Mouse (Mus musculus) A20 (cell line): ENCODE measurements around the gene Mff.
A peak's percentile ranks its signal among the peaks of the same experiment; 100 is the strongest.

ENCODE experiments used
- DNase-seq: peaks from one replicate; pipeline ENCODE4 v3.0.0-alpha.2; 2011; ENCODE audit warnings: low read depth, low spot score

Mff gene

DNA sequence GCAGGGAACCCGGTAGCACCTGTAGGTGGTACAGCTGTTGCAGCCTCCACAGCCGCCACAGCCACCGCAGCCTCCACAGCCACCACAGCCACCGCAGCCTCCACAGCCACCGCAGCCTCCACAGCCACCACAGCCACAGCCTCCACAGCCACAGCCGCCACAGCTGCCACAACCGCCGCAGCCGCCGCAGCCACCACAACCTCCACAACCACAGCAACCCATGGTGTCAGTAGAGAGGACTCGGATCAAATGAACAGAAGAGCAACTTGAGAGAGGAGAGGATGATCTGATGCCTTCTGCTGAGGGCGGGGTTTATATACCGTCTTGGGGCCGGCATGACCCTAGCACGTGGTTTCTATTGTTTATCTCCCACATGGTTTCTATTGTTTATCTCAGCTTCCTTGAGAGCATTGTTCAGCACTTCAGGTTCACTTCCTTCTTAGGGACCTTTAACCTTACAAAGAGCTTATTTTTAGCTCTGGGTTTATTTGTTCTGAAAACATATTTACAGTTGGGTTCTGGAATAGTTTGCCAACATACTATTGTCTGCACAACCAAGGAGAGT is 46.4 kb downstream of the Mff start, which contains the start of gene Gm47791:
TSS of gene Gm47791 (minus strand) at position 222 of the 565 bp plus-strand sequence.
- DNase-seq = no peak

DNA sequence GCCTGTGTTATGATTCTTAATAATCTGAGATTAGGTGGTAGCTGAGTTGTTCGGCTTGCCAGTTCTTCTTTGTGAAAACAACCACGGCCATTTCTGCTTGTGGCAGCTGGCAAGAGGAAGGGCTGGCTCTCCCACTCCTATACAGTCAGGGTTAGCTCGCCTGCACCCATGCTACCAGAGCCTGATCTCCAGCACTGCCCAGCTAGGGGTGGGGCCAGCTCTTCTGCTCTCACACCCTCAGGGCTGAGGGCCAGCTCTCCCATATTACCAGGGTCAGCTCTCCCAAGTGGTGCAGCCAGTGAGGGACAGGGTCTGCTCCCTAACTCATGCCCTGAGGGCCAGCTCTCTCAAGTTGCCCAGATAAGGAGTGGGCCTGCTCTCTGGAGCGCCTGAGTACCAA is 47.7 kb downstream of the Mff start:
- DNase-seq = no peak

DNA sequence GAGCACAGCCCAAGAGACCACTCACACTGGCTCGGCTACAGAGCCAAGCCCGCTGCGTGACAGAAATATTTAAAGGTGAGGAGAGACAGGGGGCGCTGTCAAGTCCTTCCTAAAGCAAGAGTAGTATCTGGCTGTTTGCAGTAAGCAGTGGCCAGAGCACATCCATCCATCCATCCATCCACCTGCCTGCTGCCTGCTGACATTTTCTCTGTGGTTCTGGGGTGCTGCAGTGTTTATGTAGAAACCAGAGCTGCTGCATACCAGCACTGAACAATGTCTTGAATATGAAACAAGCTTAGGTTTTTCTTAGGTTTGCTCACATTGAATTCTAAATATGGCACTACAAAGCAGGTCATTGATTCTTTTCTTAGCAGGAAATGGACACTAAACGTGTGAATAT is 48.5 kb downstream of the Mff start:
- DNase-seq = no peak

DNA sequence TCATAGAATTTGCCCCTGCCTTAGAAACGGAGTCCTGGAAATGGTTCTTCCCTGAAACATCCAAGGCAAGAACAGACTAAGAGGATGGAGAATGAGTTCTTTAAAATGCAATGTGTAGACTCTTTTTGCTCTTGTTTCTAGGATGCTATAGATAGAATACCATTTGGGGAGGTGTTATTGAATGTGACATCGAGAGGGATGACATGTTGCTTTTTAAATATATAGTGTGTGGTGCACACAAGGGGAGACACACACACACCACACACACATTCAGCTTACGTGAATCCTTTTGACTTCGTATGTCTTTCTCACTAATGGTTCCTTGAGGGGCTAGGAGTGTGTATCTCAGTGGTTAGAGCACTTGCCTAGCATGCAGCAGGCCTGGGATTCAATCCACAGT is 50.6 kb downstream of the Mff start:
- no peak for DNase-seq

DNA sequence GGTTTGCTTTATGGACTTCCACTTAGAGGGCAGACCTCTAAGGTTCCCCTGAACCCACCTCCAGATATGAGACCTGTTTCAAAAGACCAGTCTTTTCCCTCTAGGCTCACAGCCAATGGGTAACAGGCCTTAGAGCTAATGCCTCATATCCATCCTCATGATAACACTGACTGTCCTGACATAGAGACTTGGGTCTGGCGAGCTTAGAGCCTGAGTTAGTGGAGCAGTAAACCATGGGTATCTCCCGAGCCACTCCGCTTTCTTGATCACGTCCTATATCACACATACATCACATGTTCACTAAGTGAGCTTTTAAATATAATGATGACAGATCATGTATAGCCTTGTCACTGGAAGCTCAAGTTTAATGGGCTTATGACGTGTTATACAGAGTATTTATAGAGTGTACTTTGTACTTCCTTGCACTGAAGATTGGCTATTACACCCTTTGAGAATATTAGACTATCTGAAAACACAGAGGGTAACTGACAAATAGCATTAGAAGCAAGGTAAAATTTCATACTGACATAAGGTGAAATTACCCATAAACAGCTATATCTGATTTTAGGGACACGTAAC is 54.8 kb downstream of the Mff start:
- no peak for DNase-seq

DNA sequence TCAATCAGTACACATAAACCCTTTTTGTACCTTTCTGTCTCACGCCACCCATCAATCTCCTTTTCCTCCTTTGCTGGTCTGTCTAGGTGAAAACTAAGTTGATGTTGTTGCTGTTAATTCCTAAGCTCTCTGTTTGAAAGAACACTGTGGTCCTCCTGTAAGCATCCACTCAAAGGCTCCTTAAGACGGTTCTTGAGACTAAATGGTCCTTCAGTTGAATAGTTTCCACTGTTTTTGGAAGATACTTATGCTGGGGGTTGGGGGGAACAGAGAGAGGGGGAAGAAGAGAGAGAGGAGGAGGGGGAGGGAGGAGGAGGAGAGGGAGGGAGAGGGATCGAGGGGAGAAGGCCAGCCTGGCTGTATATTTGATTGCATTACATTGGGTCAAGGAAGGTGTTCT is 58.9 kb downstream of the Mff start:
- DNase-seq = no peak

DNA sequence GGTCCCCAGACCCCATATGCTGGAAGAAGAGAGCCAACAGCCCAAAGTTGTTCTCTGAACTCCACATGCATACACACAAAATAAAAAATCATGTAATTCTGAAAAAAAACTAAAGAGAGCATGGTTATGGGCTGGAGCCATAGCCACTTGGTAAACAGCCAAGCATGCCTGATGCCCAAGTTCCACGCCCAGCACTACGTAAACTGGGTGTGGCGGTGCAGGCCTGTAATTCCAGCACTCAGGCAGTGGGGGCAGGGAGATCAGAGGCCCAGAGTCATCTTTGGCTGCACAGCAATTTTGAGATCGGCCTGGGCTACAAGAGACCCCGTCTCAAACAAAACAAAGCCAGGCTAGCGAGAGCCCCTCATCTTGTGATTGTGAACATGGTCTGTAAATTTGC is 60.9 kb downstream of the Mff start:
- DNase-seq = no peak

DNA sequence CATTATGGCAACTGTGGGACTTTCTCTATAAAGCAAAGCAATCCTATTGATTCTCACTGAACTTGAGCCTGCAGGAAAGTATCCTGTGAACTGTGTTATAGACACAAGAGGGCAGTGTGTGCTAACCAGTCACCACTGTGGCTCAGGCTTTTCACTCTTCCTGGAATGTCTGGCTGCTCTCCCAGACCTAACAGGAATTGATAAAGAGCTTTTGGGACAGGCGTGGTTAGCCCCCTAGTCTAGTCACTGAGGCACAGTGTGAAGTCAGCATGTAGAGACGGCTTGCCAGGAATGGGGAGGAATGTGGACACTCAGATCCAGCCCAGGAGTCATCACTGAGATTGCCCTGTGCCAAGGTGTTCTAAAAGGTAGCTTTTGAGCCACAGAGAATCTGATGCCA is 62.7 kb downstream of the Mff start:
- peak; percentile 17 for DNase-seq

DNA sequence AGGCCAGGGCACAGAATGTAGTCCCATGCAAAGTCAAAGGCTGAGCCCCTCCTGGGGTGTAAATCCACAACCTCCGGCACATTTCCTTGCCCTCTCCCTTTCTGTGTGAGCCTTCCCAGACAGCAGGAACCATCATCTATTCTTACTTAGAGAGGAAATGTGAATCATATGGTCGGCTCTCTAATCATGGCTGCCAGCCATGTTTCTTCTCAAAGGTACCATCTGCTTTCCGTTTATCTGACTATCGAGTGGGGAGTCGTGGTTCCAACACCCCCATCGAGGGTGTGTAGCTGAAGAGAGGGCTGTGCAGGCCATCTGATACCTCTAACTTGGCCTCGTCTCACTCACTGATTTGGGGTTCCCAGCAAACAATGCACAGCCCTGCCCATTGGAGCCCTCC is 63.4 kb downstream of the Mff start:
- DNase-seq = no peak

DNA sequence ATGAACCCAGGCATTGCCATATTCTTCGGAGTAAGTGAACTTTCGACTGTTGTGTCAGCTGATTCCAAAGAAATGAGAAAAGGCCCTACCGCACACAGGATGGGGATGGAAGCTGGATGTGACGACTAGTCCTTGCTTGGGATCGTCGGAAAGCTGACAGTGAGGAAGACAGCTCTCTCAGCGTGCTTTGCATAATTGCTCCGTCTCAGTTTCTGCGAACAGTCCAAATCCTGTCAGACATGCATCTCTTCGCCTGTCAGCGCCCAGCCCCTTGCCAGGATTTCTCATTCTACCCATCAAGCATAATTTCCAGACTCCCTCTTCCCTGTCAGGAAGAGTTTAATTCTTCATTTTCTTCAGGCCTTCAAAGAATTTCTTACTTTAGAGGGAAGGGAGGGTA is 66.4 kb downstream of the Mff start:
- DNase-seq = no peak

DNA sequence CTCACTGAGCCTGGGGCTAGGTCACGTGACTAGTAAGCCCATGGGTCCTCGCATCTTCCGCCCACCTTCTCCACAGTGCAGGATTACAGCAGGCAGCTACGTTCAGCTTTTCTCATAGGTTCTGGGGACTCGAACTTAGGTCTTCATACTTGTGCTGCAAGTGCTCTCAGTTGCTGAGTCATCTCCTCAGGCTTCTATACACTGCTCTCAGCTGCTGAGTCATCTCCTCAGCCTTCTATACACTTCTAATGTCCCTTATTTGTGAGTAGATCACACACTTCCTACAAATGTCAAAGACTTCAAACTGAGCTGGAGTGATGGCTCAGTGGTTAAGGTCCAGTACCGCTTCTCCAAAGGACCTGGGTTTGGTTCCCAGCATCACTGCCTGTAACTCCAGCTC is 67.5 kb downstream of the Mff start:
- no peak for DNase-seq

DNA sequence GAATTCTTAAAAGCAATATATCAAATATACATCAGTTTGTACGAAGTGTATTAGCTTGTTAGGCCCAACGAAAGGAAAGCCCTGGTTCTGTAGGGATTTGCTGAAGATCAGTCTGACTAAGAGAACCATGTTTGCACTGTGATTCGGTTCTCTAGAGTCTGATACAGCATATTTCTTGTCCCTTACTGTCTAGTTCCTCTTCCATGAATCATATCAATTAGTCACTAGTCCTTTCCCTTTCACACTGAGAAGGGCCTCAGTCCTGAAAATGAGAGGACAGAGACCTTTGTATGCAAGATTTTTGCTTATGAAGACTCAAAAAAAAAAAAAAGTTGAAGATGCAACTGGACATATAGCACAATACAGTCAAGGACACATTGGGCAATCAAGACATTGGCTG is 68.4 kb downstream of the Mff start:
- DNase-seq = no peak

DNA sequence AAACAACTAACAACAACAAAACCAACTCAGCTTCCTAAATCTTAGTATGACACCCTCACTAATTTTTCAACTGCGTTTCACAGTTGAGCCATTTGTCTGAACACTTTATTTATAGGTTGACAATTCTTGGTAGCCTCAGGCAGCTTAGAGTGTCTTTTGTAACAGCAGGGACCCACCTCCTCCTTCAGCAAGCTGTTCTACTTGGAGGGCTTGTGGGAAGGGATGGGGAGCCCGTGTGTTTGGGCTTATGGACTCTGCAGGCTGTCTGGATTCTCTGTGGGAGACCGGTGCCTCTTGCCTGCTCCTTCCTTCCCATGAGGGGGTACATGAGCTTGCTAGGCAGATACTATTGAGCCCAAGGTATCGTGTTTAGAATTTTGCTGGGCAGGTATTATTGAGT is 69.3 kb downstream of the Mff start:
- no peak for DNase-seq

DNA sequence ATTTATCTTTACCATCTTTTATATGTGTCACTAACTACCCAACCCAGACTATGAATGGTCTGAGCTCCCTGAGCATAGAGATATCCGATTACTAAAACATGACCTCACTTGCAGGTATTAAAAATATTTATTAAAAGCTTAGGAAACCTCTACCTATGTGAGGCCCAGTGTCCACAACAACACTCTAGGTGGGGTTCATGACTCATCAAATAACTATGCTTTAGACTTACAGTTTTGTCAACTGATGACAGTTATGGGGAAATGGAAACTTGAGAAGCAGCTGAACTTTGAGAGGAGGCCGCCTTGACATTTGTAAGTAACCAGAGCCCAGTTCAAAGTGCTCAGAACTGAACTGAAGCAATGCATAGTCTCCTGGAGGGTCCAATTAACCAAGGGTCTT is 70.5 kb downstream of the Mff start:
- no peak for DNase-seq

DNA sequence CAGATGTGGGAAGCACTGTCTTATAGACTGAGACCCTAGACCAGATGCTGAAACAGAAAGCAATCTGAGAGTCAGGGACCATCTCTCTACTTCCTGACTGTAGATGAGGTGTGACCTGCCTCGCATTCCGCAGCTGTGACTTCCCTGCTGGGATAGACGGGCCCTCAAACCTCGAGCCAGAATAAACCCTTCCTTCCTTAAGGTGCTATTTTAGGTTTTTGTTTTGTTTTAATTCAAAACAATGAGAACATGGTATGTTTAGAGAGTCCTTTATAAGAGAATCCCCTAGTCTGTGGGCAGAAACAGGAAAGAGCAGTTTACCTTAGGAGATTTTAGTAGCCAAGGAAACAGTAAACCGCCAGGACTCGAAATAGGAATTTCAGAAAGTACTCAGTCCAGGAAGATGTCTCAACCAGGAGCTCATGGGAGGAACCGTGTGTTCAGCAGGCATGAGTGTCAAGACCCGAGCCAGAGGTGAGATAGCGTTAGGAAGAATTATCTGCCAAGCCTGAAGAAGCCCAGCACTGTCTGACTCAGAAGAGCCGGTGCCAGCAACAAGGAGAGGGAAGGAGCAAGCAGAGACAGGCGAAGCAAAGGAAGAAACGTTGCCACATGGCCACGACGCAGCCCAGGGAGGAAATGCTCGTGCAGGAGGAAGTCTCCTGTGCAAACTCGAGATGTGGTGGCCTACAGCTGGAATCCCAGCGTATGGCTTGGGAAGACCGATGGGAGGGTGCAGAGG is 71.2 kb downstream of the Mff start:
- no peak for DNase-seq

DNA sequence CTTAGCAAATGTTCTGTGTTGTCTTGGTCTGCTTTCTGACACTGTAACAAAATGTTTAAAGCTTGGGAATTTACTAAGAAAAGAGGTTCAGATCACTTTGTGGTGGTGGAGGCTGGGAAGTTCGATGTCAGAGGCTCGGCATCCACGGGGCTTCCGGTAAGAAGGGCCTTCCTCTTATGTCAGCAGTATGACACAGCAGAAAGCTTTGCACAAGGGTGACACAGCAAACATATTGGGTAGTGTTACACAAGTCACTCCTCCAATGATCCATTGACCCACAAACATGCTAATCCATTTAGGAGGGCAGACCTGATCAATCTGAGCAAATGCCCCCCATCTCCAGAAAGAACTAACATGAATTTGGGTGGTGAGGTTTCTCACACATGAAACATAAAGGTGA is 72.4 kb downstream of the Mff start:
- DNase-seq = no peak

DNA sequence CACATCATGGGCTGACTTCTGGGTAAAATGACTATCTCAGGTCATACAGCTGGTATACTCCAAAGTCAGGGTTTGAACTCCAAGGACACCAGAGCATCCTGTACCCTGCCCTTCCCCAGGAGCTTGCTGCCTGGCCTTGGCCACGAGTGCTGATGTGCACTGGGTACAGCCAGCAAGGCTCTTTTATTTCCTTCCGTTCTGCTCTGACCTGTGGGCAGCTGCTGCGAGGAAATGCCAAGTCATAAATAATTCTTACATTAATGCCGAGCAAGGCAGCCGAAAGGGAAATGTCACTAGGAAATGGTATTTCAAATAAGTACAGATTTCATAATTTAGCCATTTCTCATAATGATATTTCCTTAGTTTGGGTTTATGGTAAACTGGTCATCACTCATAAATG is 73.6 kb downstream of the Mff start:
- DNase-seq = no peak

DNA sequence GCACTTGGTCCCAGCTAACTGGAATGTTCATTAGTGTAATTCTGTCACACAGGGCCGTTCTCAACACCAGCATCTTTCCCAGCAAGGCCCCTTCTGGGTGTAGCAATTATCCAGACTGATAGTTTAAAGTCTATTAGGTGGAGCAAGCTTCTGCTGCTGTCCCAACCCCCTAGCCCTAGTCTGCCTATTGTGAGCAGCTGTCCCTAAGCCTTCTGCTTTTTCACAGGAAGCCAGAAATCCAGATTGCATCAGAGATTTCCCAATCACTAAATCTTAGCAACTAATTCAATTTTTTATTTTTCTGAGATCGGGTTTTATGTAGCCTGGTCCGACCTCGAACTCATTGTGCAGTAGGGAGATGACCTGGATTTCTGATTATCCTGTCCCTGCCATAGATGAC is 74.2 kb downstream of the Mff start:
- DNase-seq = no peak

DNA sequence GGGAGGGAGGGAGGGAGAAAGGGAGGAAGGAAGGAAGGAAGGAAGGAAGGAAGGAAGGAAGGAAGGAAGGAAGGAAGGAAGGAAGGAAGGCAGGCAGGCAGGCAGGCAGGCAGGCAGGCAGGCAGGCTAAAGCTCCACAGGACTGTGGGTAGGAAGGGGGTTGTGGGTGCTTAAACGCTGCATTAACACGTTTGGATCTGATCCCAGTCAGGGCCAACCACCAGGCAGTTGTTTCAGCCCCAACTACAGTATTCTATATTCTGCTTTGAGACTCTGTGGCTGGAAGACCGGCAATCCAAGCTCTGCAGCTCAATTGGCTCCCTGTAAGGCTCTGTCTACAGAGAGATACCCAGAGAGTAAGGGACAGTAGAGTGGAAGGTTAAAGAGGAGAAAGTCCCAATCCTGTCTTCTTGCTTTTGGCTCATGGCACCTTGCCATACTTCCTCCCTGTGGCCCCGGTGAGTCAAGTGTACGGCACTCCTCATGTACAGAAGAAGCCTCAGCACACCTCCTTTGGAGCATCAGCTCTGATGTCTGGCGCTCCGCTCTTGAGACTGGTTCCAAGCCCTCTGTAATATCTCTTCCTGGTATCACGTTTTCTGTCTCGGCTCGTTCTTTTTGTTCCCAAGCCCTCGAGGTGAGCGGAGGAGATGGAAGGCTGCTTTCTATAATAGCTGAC is 76.6 kb downstream of the Mff start:
- DNase-seq = no peak
